7 mouse cellular contexts compared by ENCODE assay signal in genomic region chr17:28420229-28421051, GRCm38 (mm10). TPM values are rescaled to one million over a fixed set of nuclear protein-coding genes. Genes with fewer than 3 reads are reported as not detected.
A peak's percentile ranks its signal among the peaks of the same experiment; 100 is the strongest.
DNase-seq lines count a peak whose midpoint lies in the region; ATAC-seq and TF ChIP-seq lines count a peak whose summit lies in the region.

No protein-coding gene starts in this region.

- intact Hi-C loops in left cerebral cortex, postnatal 10 days (cut with DNase I), result no loop called here

- 0 out of 2 replicates have a peak overlapping the region, but pooled peaks have one; percentile 9 for H3K4me2 ChIP-seq in limb, embryonic 13.5 days (replicated peaks)
- no peak overlapping the region; the same call in 1 of the 2 replicates for H3K4me2 ChIP-seq in stomach, embryonic 16.5 days (ENCODE audit: low read depth, low read length)

- H3K36me3 ChIP-seq in spleen, adult 2 months (ENCODE audit: control insufficient read depth, insufficient read depth, low read length), result peaks cover 2% of the 10 kb centered on the region
- peaks cover 15% of the 10 kb centered on the region for H3K36me3 ChIP-seq in limb, embryonic 13.5 days
- H3K36me3 ChIP-seq in stomach, embryonic 16.5 days (ENCODE audit: control insufficient read depth, insufficient read depth, low read length), result no peaks in the 10 kb centered on the region

- no peak for TF ChIP-seq POLR2A in spleen, adult 2 months (IDR thresholded peaks at IDR 0.05; ENCODE audit: low read depth, low read length)

- ATAC-seq in limb, embryonic 13.5 days (ENCODE audit: low FRiP score, low read depth), result no peak
- ATAC-seq in stomach, embryonic 16.5 days (ENCODE audit: insufficient read depth, low FRiP score), result no peak

- peak overlapping the region; percentile 68 for H3K27ac ChIP-seq in spleen, adult 2 months (ENCODE audit: insufficient read depth, low read length)
- H3K27ac ChIP-seq in limb, embryonic 13.5 days, result peak overlapping the region; percentile 67
- peak overlapping the region; percentile 87 for H3K27ac ChIP-seq in stomach, embryonic 16.5 days (ENCODE audit: low read length)

- no peaks in the 10 kb centered on the region for H3K27me3 ChIP-seq in spleen, adult 2 months (ENCODE audit: control insufficient read depth, insufficient read depth, low read length)
- no peaks in the 10 kb centered on the region for H3K27me3 ChIP-seq in limb, embryonic 13.5 days
- H3K27me3 ChIP-seq in stomach, embryonic 16.5 days (ENCODE audit: control insufficient read depth, insufficient read depth, low read length), result no peaks in the 10 kb centered on the region

- no peak overlapping the region for H3K4me3 ChIP-seq in spleen, adult 2 months (ENCODE audit: extremely low read depth, insufficient read depth, insufficient read length)
- no peak overlapping the region for H3K4me3 ChIP-seq in limb, embryonic 13.5 days
- no peak overlapping the region for H3K4me3 ChIP-seq in stomach, embryonic 16.5 days (replicated peaks; ENCODE audit: low read length)

- TF ChIP-seq CTCF in spleen, adult 2 months (IDR thresholded peaks at IDR 0.05; ENCODE audit: extremely low read depth, insufficient read depth, insufficient read length, insufficient replicate concordance), result no peak

- peaks cover 8% of the 10 kb centered on the region; the same call in 1 of the 2 replicates for H3K4me1 ChIP-seq in spleen, adult 2 months (ENCODE audit: control insufficient read depth, insufficient read depth, insufficient read length)
- peaks cover 27% of the 10 kb centered on the region for H3K4me1 ChIP-seq in limb, embryonic 13.5 days
- peaks cover 26% of the 10 kb centered on the region for H3K4me1 ChIP-seq in stomach, embryonic 16.5 days (ENCODE audit: control insufficient read depth, insufficient read depth, low read length)

- H3K9ac ChIP-seq in limb, embryonic 13.5 days, result 0 out of 2 replicates have a peak overlapping the region, but pooled peaks have one; percentile 19
- H3K9ac ChIP-seq in stomach, embryonic 16.5 days (ENCODE audit: low read length), result peak overlapping the region; percentile 29

- 30% methylated on average over 12 of the region's 12 CpGs for WGBS in spleen, adult 2 months
- WGBS in limb, embryonic 13.5 days, result 29% methylated on average over 12 of the region's 12 CpGs
- 49% methylated on average over 12 of the region's 12 CpGs for WGBS in stomach, embryonic 16.5 days

- DNase-seq in spleen, adult 2 months (ENCODE audit: low read depth in 1 of 2, low spot score in 2 of 2), result no peak
- no peak for DNase-seq in spleen, postnatal 14 days (ENCODE audit: low spot score in 2 of 2)
- peak; percentile 98 for DNase-seq in heart, adult 11 months
- no peak for DNase-seq in Muller cell, postnatal 12 days (ENCODE audit: inconsistent ontology term)
- DNase-seq in left cerebral cortex, postnatal 10 days (ENCODE audit: extremely low spot score in 1 of 2, low spot score in 2 of 2), result no peak

- H3K9me3 ChIP-seq in limb, embryonic 13.5 days, result no peaks in the 10 kb centered on the region
- H3K9me3 ChIP-seq in stomach, embryonic 16.5 days (replicated peaks; ENCODE audit: control insufficient read depth, low read length), result no peaks in the 10 kb centered on the region

RNA-seq across cellular contexts. Expression of gene Tulp1, which starts 55.4 kb away (rescaled TPM):
- 0.15 and 0.25 TPM in 2 replicates for polyA plus RNA-seq in spleen, adult 2 months (2012; rRNA removed)
- 7.1 and 7.5 TPM in 2 replicates for polyA plus RNA-seq in limb, embryonic 13.5 days (2015; fragmentation: Nextera tagmentation; extraction: Ambion mirVana)
- polyA plus RNA-seq in stomach, embryonic 16.5 days (2015; fragmentation: Nextera tagmentation; extraction: Ambion mirVana), result 4.6 and 5.4 TPM in 2 replicates
- not detected for total RNA-seq in left cerebral cortex, postnatal 10 days (2021)
